Mouse (Mus musculus): ENCODE measurements at regions not wholly inside any gene's neighbourhood (a gene's known extent, or its start where the extent isn't known, plus 50 kb on each side); places are given as distances from the start of the nearest gene placed in this dataset.

DNA sequence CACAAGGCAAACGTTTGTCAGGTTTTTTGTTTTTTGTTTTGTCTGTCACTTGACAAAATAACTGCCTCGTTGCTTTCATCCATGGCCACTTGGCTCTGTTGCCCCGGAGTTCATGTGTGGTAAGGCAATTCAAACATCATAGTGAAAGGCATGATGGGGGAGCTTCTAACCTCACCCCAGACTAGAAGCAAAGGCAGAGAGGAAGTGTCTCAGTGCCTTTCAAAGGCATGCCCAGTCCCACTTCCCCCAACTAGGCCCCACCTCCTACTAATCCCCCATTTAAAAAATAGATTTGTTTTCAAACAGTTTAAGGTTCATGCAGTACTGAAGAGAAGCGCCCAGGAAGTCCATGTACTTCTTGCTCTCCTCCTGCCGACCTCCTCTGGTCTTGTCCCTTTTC, 80.8 kb downstream of the Asb1 start:
- TF ChIP-seq CTCF (IDR thresholded peaks at IDR 0.05) (no peak), POLR2A (IDR thresholded peaks at IDR 0.05; ENCODE audit: insufficient read depth, low read depth, low read length) (no peak)
